Mouse (Mus musculus): ENCODE data around the gene Sostdc1.

The Sostdc1 gene

DNA sequence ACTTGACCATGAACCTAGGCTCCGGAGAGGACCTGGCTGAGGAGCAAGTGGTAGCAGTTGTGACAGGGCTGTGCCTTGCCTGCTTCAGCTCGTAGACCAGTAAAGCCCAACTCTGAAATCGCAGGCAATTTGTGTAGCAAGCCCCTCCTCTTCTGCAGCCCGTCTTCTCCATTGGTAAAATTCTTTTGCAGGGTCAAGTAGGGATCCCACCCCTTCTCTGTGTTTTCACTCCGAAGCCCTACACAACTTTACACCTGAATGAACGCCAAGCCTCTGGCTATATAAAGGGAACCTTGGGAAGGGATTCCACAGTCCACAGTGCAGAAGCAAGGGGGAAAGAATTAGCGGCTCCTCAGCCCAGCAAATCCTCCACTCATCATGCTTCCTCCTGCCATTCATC, at the start of gene Sostdc1:
Gene Sostdc1 (plus strand): TSS at position 224 of the 400 bp plus-strand sequence.
- DNase-seq = no peak

DNA sequence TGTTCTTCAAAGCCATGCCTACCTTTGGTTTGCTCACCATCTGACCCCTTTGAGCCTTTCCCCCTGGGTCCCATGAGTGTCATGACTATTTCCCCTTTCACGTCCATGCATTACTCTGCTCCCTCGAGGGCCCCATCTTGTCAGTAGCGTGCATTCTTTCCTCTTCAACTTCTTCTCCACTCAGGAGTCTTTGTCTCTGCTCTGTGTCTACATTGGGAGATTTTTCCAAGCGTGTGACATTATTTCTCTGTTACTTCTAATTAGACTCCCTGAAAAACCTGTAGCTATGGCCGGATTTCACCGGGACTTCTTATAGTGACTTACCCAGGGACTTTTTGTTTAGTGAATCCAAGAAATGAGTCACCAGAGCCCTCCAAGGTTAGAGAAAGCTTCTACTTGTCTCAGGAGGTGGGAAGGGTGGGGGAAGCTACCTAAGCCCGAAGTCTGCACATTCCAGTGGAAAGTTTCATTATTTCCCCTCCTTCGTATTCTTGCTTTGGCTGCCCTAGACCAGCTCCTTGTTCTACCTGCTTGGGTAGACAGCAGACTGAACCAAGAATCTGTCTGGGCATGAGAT, 46.2 kb upstream of the Sostdc1 start:
- no peak for DNase-seq

- DNase-seq = no peak
Observed at GRCm38 (mm10) chr12:36274823-36275222, 39.1 kb upstream of the Sostdc1 start.

GRCm38 (mm10) chr12:36289634-36290033, 24.3 kb upstream of the Sostdc1 start:
- DNase-seq = no peak

DNA sequence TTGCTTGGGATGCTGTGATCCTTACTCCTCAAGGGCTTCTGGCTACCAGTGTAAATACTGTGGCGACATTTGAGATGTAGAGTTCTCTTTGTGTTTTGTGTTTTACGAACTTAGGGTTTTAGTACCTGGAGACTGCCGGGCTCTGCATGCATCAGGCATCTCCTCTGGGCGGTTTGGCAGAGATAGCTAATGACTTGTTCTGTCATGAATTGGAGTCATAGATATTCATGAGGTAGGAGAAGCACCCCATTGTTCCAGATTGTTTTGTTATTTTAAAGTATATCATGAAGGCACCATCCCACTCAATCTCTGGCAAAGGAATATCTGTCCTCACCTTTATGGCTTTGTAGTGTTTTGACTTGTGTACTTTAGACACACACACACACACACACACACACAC, 23.5 kb upstream of the Sostdc1 start:
- no peak for DNase-seq

- DNase-seq = no peak
Observed at GRCm38 (mm10) chr12:36291346-36291745, 22.6 kb upstream of the Sostdc1 start.

DNA sequence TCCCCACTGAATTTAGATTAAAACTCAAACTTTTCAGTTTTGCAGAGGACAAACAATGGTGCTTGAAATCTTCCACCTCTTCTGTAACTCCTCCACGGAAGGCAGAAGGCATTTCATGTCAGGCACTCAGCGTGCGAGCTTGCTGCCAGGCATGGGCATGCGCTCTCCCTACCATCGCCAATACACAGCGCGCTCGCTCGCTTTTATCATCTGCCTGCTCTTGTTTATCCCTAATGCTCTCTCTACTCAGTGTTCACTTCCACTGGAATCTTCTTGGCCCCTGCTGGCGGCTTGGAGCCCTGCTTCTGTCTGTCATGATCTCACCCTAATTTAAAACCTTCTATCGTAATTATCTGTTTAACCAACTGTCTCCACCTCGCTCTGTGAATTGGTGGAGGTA, 11.6 kb upstream of the Sostdc1 start:
- no peak for DNase-seq

GRCm38 (mm10) chr12:36302905-36303642, 10.9 kb upstream of the Sostdc1 start:
- no peak for DNase-seq

DNA sequence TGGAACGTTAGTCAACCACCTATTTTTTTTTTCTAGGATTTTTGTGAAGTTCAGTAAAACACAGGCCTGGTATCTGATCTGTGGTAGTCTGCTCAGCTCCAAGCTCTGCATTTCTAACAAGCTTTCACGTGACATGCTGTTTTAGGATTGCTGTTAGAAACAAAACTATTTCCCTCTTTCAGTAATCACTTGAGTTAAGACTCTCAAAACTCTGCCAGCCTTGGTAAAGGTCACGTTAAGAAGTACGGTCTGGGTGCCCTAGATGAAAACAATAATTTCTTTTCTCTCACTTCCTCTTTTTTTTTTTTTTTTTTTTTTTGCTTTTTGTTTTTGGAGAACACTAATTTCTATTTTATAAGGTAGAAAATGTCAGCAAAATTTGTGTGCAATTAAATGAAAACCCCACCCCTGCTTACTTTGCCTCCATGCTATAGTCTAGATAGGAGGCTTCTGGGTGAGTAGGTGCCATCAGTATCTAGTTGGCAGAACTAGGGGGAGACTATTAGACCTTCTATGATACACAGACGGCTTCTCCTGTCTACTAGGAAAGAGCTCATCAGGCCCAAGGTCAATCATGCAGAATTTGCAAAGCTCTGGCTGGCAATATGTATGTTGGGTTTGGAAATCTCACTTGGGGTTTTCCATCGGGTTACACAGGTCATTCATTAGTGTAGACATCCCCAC, 5.1 kb upstream of the Sostdc1 start:
- peak; percentile 43 to 53 for DNase-seq

DNA sequence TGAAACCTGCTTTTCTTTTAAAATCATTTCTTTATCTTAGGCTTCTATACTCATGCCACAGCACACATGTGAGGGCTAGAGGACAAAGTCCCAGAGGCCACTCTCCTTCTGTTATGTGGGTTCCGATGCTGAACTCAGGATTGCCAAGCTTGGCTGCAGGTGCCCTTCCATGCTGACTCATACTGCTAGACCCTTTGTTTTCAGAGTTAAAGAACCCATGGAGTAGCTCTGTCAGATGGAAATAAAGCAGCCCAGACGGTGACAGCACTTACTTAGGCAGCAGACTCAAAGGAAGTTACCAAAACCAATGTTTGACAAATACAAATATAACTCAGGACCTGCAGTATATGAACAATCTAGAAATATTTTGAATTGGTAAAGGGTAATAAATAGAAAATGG, 924 bp upstream of the Sostdc1 start:
- DNase-seq = no peak

GRCm38 (mm10) chr12:36314446-36314845, 507 bp downstream of the Sostdc1 start:
- DNase-seq = no peak

GRCm38 (mm10) chr12:36315527-36315926, 1.6 kb downstream of the Sostdc1 start:
- DNase-seq = no peak

DNA sequence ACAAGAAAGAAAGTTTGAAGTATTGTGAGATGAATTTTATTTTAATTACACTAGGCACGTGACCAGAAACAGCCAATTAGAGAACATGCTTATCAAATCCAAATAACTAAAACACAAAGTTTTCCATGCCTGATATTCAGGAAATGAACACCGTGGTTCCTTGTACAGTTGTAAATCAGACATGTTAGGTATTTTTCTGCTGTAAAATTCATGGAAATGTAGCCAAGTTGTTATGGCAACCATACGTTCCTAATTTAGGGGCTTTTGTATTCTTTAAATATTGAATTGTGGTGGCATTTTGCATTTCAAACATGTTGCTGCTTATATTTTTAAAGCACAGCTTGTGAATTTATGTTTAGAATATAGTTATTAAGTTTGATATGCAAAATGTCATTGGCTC, 2.1 kb downstream of the Sostdc1 start:
- no peak for DNase-seq

GRCm38 (mm10) chr12:36317036-36317819, 3.3 kb downstream of the Sostdc1 start:
- DNase-seq = peak; percentile 74 to 75

GRCm38 (mm10) chr12:36317820-36318135, 3.8 kb downstream of the Sostdc1 start:
- no peak for DNase-seq

GRCm38 (mm10) chr12:36326101-36326521, 12.2 kb downstream of the Sostdc1 start:
- peak; percentile 49 to 59 for DNase-seq

GRCm38 (mm10) chr12:36332676-36333075, 18.7 kb downstream of the Sostdc1 start:
- DNase-seq = no peak

DNA sequence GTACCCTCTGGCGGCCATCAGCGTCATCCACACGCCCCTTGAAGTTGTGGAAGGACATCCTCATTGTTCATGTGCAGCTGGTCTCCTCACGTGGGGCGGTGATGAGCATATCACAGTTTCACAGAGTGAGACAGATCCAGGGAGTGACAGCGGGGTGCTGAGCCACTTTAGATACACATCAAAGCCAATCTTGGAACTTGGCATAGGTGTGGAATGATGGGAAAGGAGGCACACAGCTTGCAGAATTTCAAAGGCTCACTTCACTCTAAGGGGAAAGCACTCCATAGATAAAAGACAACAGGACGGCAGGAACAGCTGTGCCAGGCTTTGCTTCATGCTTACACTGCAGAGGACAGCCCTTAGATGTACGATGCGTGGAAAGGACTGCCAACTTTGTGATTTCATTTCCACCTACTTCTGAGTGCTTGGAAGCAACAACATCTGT, 19.9 kb downstream of the Sostdc1 start:
- no peak for DNase-seq

- DNase-seq = no peak
Observed at GRCm38 (mm10) chr12:36344131-36344530, 30.2 kb downstream of the Sostdc1 start.

- DNase-seq = peak; percentile 14 to 26
Observed at GRCm38 (mm10) chr12:36360064-36360463, 46.1 kb downstream of the Sostdc1 start.

DNA sequence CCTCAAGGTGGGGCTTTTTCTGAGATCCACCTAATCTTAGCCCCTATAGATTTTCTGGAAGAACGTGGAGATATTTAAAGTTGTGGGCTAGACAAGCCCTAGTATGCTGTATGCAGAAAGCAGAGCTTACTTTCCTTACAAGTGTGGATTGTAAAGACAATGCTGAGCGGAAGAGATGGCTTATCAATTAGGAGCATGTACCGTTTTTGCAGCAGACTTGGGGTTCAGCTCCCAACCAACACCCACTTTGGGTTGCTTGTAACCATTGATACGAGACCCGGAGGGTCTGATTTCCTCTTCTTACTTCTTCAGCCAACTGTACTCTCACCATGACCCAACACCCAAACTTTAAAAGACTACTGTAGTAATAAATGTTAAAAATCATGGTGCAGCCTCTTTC, 46.8 kb downstream of the Sostdc1 start:
- DNase-seq = no peak

DNA sequence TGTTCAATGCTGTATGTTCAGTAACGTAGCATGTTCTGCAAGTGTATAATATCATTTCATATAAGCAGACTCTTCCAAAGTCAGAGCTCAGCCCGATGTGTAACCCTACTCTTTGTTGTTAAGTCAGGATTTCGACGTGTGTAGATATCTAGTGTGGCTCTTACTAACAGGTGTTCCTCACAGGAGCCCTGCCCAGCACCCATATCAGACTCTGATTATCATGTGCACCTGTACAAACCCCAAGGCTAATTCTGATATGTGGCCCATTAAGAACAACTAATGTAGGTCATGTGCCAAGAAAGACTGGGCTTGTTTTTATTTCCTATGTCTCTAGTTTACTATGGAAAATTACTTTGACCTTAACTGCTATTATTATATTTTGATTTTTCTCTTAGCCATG, 50.1 kb downstream of the Sostdc1 start:
- DNase-seq = no peak
